Mouse (Mus musculus) liver, embryonic 15.5 days (tissue): ENCODE data around the gene Sec14l3. TPM values are rescaled to one million over a fixed set of nuclear protein-coding genes. Genes with fewer than 3 reads are reported as not detected.
A peak's percentile ranks its signal among the peaks of the same experiment; 100 is the strongest.

Experiments
- ATAC-seq: fragments of 200-750 bp; cut with Nextera tagmentation; 2 replicates; pipeline ENCODE4 v1.8.0; 2017; ENCODE audit warnings: moderate number of reproducible peaks, mild to moderate bottlenecking, moderate library complexity; ENCODE audit not compliant: insufficient read depth
- H3K27ac ChIP-seq: fragments of 300-500 bp; sonication (generic); replicated peaks from 2 replicates; pipeline ENCODE4 v1.5.1; 2015; ENCODE audit warnings: mild to moderate bottlenecking, inconsistent platforms
- H3K27me3 ChIP-seq: fragments of 300-500 bp; sonication (generic); 2 replicates; pipeline ENCODE4 v1.6.1; 2015; ENCODE audit warnings: mild to moderate bottlenecking, inconsistent platforms
- H3K36me3 ChIP-seq: fragments of 300-500 bp; sonication (generic); replicated peaks from 2 replicates; pipeline ENCODE4 v1.6.1; 2015; ENCODE audit warnings: moderate library complexity, mild to moderate bottlenecking, inconsistent platforms
- H3K4me1 ChIP-seq: fragments of 300-500 bp; sonication (generic); replicated peaks from 2 replicates; pipeline ENCODE4 v1.6.1; 2015; ENCODE audit warnings: inconsistent platforms
- H3K4me2 ChIP-seq: fragments of 300-500 bp; sonication (generic); 2 replicates; pipeline ENCODE4 v1.6.1; 2015; ENCODE audit warnings: moderate library complexity, mild to moderate bottlenecking, inconsistent platforms
- H3K4me3 ChIP-seq: fragments of 300-500 bp; sonication (generic); replicated peaks from 2 replicates; pipeline ENCODE4 v1.5.1; 2015; ENCODE audit warnings: mild to moderate bottlenecking, inconsistent platforms
- H3K9ac ChIP-seq: fragments of 300-500 bp; sonication (generic); 2 replicates; pipeline ENCODE4 v1.6.1; 2015; ENCODE audit warnings: moderate library complexity, mild to moderate bottlenecking, inconsistent platforms
- H3K9me3 ChIP-seq: fragments of 300-500 bp; sonication (generic); replicated peaks from 2 replicates; pipeline ENCODE4 v1.6.1; 2016; ENCODE audit warnings: inconsistent platforms
- WGBS: fragments of 180-500 bp; shearing (Covaris S2); methylation state at CpG from one replicate; pipeline ENCODE4 v1.1.7; 2015; ENCODE audit warnings: mixed read lengths; ENCODE audit not compliant: insufficient replicate concordance; 5-methylcytosine and 5-hydroxymethylcytosine counted together
- polyA plus RNA-seq: library from polyadenylated mRNA; unstranded; fragments of >200 nt; fragmentation: Nextera tagmentation; extraction: Ambion mirVana; gene quantifications from 2 replicates; pipeline ENCODE4 v1.2.1, GENCODE M21; 2015

Sec14l3 gene
- polyA plus RNA-seq, 1 experiment from 2014 or later = not detected

- 3% methylated on average over 41 of the region's 41 CpGs for WGBS
- ATAC-seq = peak; percentile 40
- Histone ChIP-seq H3K9ac (peak overlapping the region; percentile 58), H3K4me1 (peaks cover 53% of the 10 kb centered on the region), H3K9me3 (no peaks in the 10 kb centered on the region), H3K27me3 (peaks cover 53% of the 10 kb centered on the region), H3K27ac (peak overlapping the region; percentile 59), H3K4me2 (peak overlapping the region; percentile 81), H3K36me3 (no peaks in the 10 kb centered on the region), H3K4me3 (peak overlapping the region; percentile 65)
Observed at GRCm38 (mm10) chr11:4118081-4118921, 53.7 kb downstream of the Sec14l3 start.

- ATAC-seq = no peak
- Histone ChIP-seq H3K4me3 (no peak overlapping the region), H3K9ac (no peak overlapping the region), H3K27me3 (peaks cover 51% of the 10 kb centered on the region), H3K36me3 (no peaks in the 10 kb centered on the region), H3K27ac (no peak overlapping the region), H3K9me3 (no peaks in the 10 kb centered on the region), H3K4me2 (no peak overlapping the region), H3K4me1 (peaks cover 53% of the 10 kb centered on the region)
- 16% methylated on average over 5 of the region's 5 CpGs for WGBS
Observed at GRCm38 (mm10) chr11:4119635-4120034, 55.0 kb downstream of the Sec14l3 start.

- Histone ChIP-seq H3K27ac (no peak overlapping the region), H3K4me3 (no peak overlapping the region), H3K9ac (no peak overlapping the region), H3K4me1 (peaks cover 45% of the 10 kb centered on the region), H3K36me3 (no peaks in the 10 kb centered on the region), H3K4me2 (no peak overlapping the region), H3K9me3 (no peaks in the 10 kb centered on the region), H3K27me3 (peaks cover 50% of the 10 kb centered on the region)
- WGBS = 67% methylated on average over 3 of the region's 3 CpGs
- no peak for ATAC-seq
Observed at GRCm38 (mm10) chr11:4121691-4122090, 57.0 kb downstream of the Sec14l3 start.

- H3K4me3 ChIP-seq = no peak overlapping the region
- 54% methylated on average over 5 of the region's 5 CpGs for WGBS
- peaks cover 44% of the 10 kb centered on the region for H3K27me3 ChIP-seq
- H3K4me2 ChIP-seq = no peak overlapping the region
- H3K9me3 ChIP-seq = no peaks in the 10 kb centered on the region
- H3K36me3 ChIP-seq = no peaks in the 10 kb centered on the region
- peaks cover 40% of the 10 kb centered on the region for H3K4me1 ChIP-seq
- no peak overlapping the region for H3K9ac ChIP-seq
- ATAC-seq = no peak
- H3K27ac ChIP-seq = no peak overlapping the region
Observed at GRCm38 (mm10) chr11:4122226-4122625, 57.6 kb downstream of the Sec14l3 start.

GRCm38 (mm10) chr11:4122742-4123579, 58.3 kb downstream of the Sec14l3 start, which contains the start of gene Sec14l2:
Gene Sec14l2 (minus strand): TSS chr11:4123415.
- H3K4me2 ChIP-seq = peak within 1 kb of the TSS; percentile 31
- 38% methylated on average over 10 of the region's 10 CpGs for WGBS
- no peak for ATAC-seq

GRCm38 (mm10) chr11:4123922-4124321, 59.3 kb downstream of the Sec14l3 start:
- Histone ChIP-seq H3K4me3 (no peak overlapping the region), H3K36me3 (no peaks in the 10 kb centered on the region), H3K4me1 (peaks cover 31% of the 10 kb centered on the region), H3K9me3 (no peaks in the 10 kb centered on the region), H3K27ac (no peak overlapping the region; the same call in 1 of the 2 replicates), H3K9ac (no peak overlapping the region), H3K4me2 (0 out of 2 replicates have a peak overlapping the region, but pooled peaks have one; percentile 31), H3K27me3 (peaks cover 27% of the 10 kb centered on the region)
- 36% methylated on average over 5 of the region's 5 CpGs for WGBS
- ATAC-seq = no peak

More at GRCm38 (mm10) chr11:4122742-4123579, 58.3 kb downstream of the Sec14l3 start, which contains the start of gene Sec14l2:
- peaks cover 39% of the 10 kb centered on the region for H3K4me1 ChIP-seq
- 0 out of 2 replicates have a peak within 1 kb of the TSS, but pooled peaks have one; percentile 6 for H3K9ac ChIP-seq
- no peaks in the 10 kb centered on the region for H3K9me3 ChIP-seq
- 0 out of 2 replicates have a peak within 1 kb of the TSS, but pooled peaks have one; percentile 0 for H3K4me3 ChIP-seq
- no peaks in the 10 kb centered on the region for H3K36me3 ChIP-seq
- H3K27me3 ChIP-seq = peaks cover 37% of the 10 kb centered on the region
- H3K27ac ChIP-seq = peak within 1 kb of the TSS; percentile 24; the same call in 1 of the 2 replicates

GRCm38 (mm10) chr11:4127059-4127458, 62.4 kb downstream of the Sec14l3 start:
- no peak overlapping the region for H3K4me2 ChIP-seq
- H3K9ac ChIP-seq = no peak overlapping the region
- no peaks in the 10 kb centered on the region for H3K9me3 ChIP-seq
- H3K27ac ChIP-seq = no peak overlapping the region
- WGBS = 59% methylated on average over 1 of the region's 1 CpGs
- no peaks in the 10 kb centered on the region for H3K36me3 ChIP-seq
- H3K27me3 ChIP-seq = no peaks in the 10 kb centered on the region
- no peak for ATAC-seq
- no peak overlapping the region for H3K4me3 ChIP-seq
- H3K4me1 ChIP-seq = peaks cover 38% of the 10 kb centered on the region

Other genes with a start within 250 kb of the Sec14l3 start
- gene Osbp2, start 200.9 kb upstream of the Sec14l3 start, polyA plus RNA-seq = 0.09 TPM in 2 replicates
- gene 4921536K21Rik, start 169.7 kb upstream of the Sec14l3 start, polyA plus RNA-seq = not detected in 2 replicates
- gene Dusp18, start 169.6 kb upstream of the Sec14l3 start, polyA plus RNA-seq = 0.13 and 0.38 TPM in 2 replicates
- gene Slc35e4, start 150.2 kb upstream of the Sec14l3 start, polyA plus RNA-seq = 0.43 and 0.44 TPM in 2 replicates
- 28.6 and 32.0 TPM in 2 replicates for gene Tcn2, start 132.7 kb upstream of the Sec14l3 start, polyA plus RNA-seq
- gene Pes1, start 100.9 kb upstream of the Sec14l3 start, polyA plus RNA-seq = 36.5 and 37.2 TPM in 2 replicates
- gene 4930556J24Rik, start 88.1 kb upstream of the Sec14l3 start, polyA plus RNA-seq = 0.17 TPM in 1 of 2 replicates, not detected in the other
- gene Gal3st1, start 81.2 kb upstream of the Sec14l3 start, polyA plus RNA-seq = 1.6 and 2.1 TPM in 2 replicates
- 3.6 and 5.1 TPM in 2 replicates for gene Sec14l4, start 33.4 kb upstream of the Sec14l3 start, polyA plus RNA-seq
- 20.4 and 23.2 TPM in 2 replicates for gene Mtfp1, start 30.6 kb downstream of the Sec14l3 start, polyA plus RNA-seq
- 9.1 and 11.0 TPM in 2 replicates for gene Sec14l2, start 58.6 kb downstream of the Sec14l3 start, polyA plus RNA-seq
- 5.0 and 5.9 TPM in 2 replicates for gene Rnf215, start 70.4 kb downstream of the Sec14l3 start, polyA plus RNA-seq
- 0.47 and 0.76 TPM in 2 replicates for gene Ccdc157, start 95.5 kb downstream of the Sec14l3 start, polyA plus RNA-seq
- gene Sf3a1, start 95.5 kb downstream of the Sec14l3 start, polyA plus RNA-seq = 19.3 and 19.4 TPM in 2 replicates
- gene Tbc1d10a, start 121.9 kb downstream of the Sec14l3 start, polyA plus RNA-seq = 7.0 TPM in 2 replicates
- 1.5 TPM in 2 replicates for gene Castor1, start 153.4 kb downstream of the Sec14l3 start, polyA plus RNA-seq
- gene Osm, start 171.6 kb downstream of the Sec14l3 start, polyA plus RNA-seq = 0.50 TPM in 2 replicates
- not detected in 2 replicates for gene Lif, start 192.7 kb downstream of the Sec14l3 start, polyA plus RNA-seq